Mouse (Mus musculus) heart, embryonic 11.5 days (tissue): Measurements from ENCODE around the gene Sh2d5. TPM values are rescaled to one million over a fixed set of nuclear protein-coding genes. Genes with fewer than 3 reads are reported as not detected.
A peak's percentile ranks its signal among the peaks of the same experiment; 100 is the strongest.

Source experiments
- ATAC-seq: fragments of 200-750 bp; cut with Nextera tagmentation; replicated peaks from 2 replicates; pipeline ENCODE4 v1.8.0; 2017; ENCODE audit warnings: moderate library complexity; ENCODE audit not compliant: insufficient number of reproducible peaks, low FRiP score, low TSS enrichment
- H3K27ac ChIP-seq: fragments of 300-500 bp; sonication (generic); 2 replicates; pipeline ENCODE4 v1.5.1; 2014; ENCODE audit warnings: mild to moderate bottlenecking, low read depth, low read length
- H3K27me3 ChIP-seq: fragments of 300-500 bp; sonication (generic); 2 replicates; pipeline ENCODE4 v1.6.1; 2014; ENCODE audit warnings: mild to moderate bottlenecking, low read length, mixed read lengths; ENCODE audit not compliant: control insufficient read depth, insufficient read depth
- H3K36me3 ChIP-seq: fragments of 300-500 bp; sonication (generic); 2 replicates; pipeline ENCODE4 v1.6.1; 2014; ENCODE audit warnings: mild to moderate bottlenecking, low read length, moderate library complexity, mixed read lengths; ENCODE audit not compliant: control insufficient read depth, insufficient read depth
- H3K4me1 ChIP-seq: fragments of 300-500 bp; sonication (generic); 2 replicates; pipeline ENCODE4 v1.6.1; 2014; ENCODE audit warnings: low read length; ENCODE audit not compliant: control insufficient read depth, insufficient read depth
- H3K4me2 ChIP-seq: fragments of 300-500 bp; sonication (generic); 2 replicates; pipeline ENCODE4 v1.6.1; 2014; ENCODE audit warnings: mild to moderate bottlenecking, moderate library complexity
- H3K4me3 ChIP-seq: fragments of 300-500 bp; sonication (generic); 2 replicates; pipeline ENCODE4 v1.5.1; 2014; ENCODE audit warnings: low read depth, low read length
- H3K9ac ChIP-seq: fragments of 300-500 bp; sonication (generic); 2 replicates; pipeline ENCODE4 v1.6.1; 2014; ENCODE audit warnings: mild to moderate bottlenecking, low read depth, low read length, moderate library complexity
- H3K9me3 ChIP-seq: fragments of 300-500 bp; sonication (generic); replicated peaks from 2 replicates; pipeline ENCODE4 v1.6.1; 2016; ENCODE audit warnings: low read length; ENCODE audit not compliant: control insufficient read depth
- WGBS: fragments of 180-500 bp; shearing (Covaris S2); extraction: QIAGEN DNeasy Blood & Tissue Kit; methylation state at CpG from one replicate; pipeline ENCODE4 v1.1.7; 2014; ENCODE audit not compliant: insufficient replicate concordance; 5-methylcytosine and 5-hydroxymethylcytosine counted together
- polyA plus RNA-seq: library from polyadenylated mRNA; unstranded; fragments of >200 nt; fragmentation: Nextera tagmentation; extraction: Ambion mirVana; gene quantifications from 2 replicates; pipeline ENCODE4 v1.2.1, GENCODE M21; 2014

Sh2d5 gene
- polyA plus RNA-seq, 1 experiment from 2014 or later: 0.31 TPM

DNA sequence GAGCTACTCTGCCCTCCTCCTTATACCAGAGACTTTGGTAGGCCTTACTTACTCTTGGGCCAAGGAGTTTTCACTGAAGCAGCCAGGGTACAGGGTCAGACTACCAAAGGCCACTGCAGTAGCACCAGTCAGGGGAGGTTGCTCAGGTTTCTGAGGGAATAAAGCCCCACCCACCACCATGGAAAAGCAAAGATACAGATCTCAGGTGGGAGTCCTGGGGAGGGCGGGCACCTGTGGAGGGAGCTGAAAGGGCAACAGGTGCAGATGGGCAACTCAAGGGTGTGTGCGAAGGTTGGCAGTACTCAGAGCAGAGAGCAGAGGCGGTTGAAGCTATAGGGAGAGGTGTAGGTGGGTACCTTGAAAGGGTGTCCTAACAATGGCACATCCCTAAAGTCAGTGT, 52.8 kb downstream of the Sh2d5 start:
- Histone ChIP-seq H3K9me3 (no peaks in the 10 kb centered on the region), H3K27me3 (no peaks in the 10 kb centered on the region), H3K4me3 (no peak overlapping the region), H3K4me1 (peaks cover 16% of the 10 kb centered on the region), H3K4me2 (no peak overlapping the region; the same call in 1 of the 2 replicates), H3K27ac (no peak overlapping the region), H3K36me3 (no peaks in the 10 kb centered on the region), H3K9ac (no peak overlapping the region)
- ATAC-seq: no peak
- WGBS: 96% methylated on average over 3 of the region's 3 CpGs

- peak overlapping the region; percentile 74 for H3K4me2 ChIP-seq
- H3K4me3 ChIP-seq: peak overlapping the region; percentile 77
- ATAC-seq: no peak
- H3K27me3 ChIP-seq: no peaks in the 10 kb centered on the region
- H3K27ac ChIP-seq: peak overlapping the region; percentile 62; the same call in 1 of the 2 replicates
- WGBS: 17% methylated on average over 18 of the region's 18 CpGs
- H3K9ac ChIP-seq: peak overlapping the region; percentile 78
- no peaks in the 10 kb centered on the region for H3K9me3 ChIP-seq
- H3K36me3 ChIP-seq: 0 out of 2 replicates have a peak, but pooled peaks cover 5% of the 10 kb centered on the region
- H3K4me1 ChIP-seq: peaks cover 16% of the 10 kb centered on the region
Measured at GRCm38 (mm10) chr4:138303742-138304141, 53.5 kb downstream of the Sh2d5 start.

- Histone ChIP-seq H3K9me3 (no peaks in the 10 kb centered on the region), H3K36me3 (peaks cover 11% of the 10 kb centered on the region; the same call in 1 of the 2 replicates), H3K9ac (peak within 1 kb of the TSS; percentile 97), H3K27ac (peak within 1 kb of the TSS; percentile 62; the same call in 1 of the 2 replicates), H3K4me3 (peak within 1 kb of the TSS; percentile 77), H3K4me1 (peaks cover 16% of the 10 kb centered on the region), H3K27me3 (no peaks in the 10 kb centered on the region), H3K4me2 (peak within 1 kb of the TSS; percentile 90)
- ATAC-seq: peak; percentile 97
- WGBS: under 1% methylated on average over 62 of the region's 64 CpGs
Measured at GRCm38 (mm10) chr4:138304340-138305104, 54.3 kb downstream of the Sh2d5 start, which contains the start of gene Ddost. TSS of gene Ddost (plus strand) at chr4:138304730.

DNA sequence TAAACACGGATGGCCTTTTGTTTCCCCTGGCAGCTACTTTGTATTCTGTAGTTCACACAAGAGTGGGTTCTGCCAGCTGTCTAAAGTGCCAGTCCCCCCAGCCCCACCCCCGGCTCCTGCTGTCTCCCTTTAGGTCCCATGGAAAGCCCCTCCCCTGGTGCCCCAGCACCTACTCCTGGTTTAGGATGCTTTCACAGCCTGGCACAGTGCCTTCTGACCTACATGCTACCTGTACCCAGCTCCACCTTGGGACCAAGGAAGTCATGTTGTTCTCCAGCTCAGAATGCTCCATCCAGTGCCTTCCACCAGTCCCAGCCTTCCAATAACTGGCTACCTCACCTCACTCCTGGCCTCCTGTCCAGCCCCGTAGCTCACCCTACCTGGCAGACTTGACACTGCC, 56.8 kb downstream of the Sh2d5 start:
- Histone ChIP-seq H3K4me2 (no peak overlapping the region), H3K27me3 (no peaks in the 10 kb centered on the region), H3K36me3 (peaks cover 22% of the 10 kb centered on the region), H3K4me3 (no peak overlapping the region), H3K9ac (no peak overlapping the region), H3K4me1 (peaks cover 16% of the 10 kb centered on the region), H3K9me3 (no peaks in the 10 kb centered on the region), H3K27ac (no peak overlapping the region)
- no peak for ATAC-seq
- 88% methylated on average over 3 of the region's 3 CpGs for WGBS

- no peak overlapping the region for H3K27ac ChIP-seq
- peaks cover 16% of the 10 kb centered on the region for H3K4me1 ChIP-seq
- ATAC-seq: no peak
- no peak overlapping the region for H3K4me2 ChIP-seq
- H3K36me3 ChIP-seq: peaks cover 28% of the 10 kb centered on the region
- no peak overlapping the region for H3K4me3 ChIP-seq
- H3K27me3 ChIP-seq: no peaks in the 10 kb centered on the region
- 86% methylated on average over 12 of the region's 12 CpGs for WGBS
- H3K9me3 ChIP-seq: no peaks in the 10 kb centered on the region
- H3K9ac ChIP-seq: no peak overlapping the region
Measured at GRCm38 (mm10) chr4:138307739-138308138, 57.5 kb downstream of the Sh2d5 start.

GRCm38 (mm10) chr4:138310311-138310910, 60.2 kb downstream of the Sh2d5 start:
- ATAC-seq: no peak

More at GRCm38 (mm10) chr4:138310311-138310910, 60.2 kb downstream of the Sh2d5 start:
- Histone ChIP-seq H3K4me1 (peaks cover 6% of the 10 kb centered on the region), H3K27ac (no peak overlapping the region), H3K9me3 (no peaks in the 10 kb centered on the region), H3K4me3 (no peak overlapping the region), H3K9ac (no peak overlapping the region), H3K4me2 (no peak overlapping the region), H3K27me3 (no peaks in the 10 kb centered on the region), H3K36me3 (peaks cover 41% of the 10 kb centered on the region)
- WGBS: 91% methylated on average over 19 of the region's 19 CpGs

Other genes starting within 250 kb of the Sh2d5 start
- gene Hp1bp3, start 34.1 kb upstream of the Sh2d5 start, polyA plus RNA-seq: 105 and 107 TPM in 2 replicates
- 0.44 and 0.61 TPM in 2 replicates for gene Kif17, start within 50 bp of the Sh2d5 start, polyA plus RNA-seq
- gene Ddost, start 54.3 kb downstream of the Sh2d5 start, polyA plus RNA-seq: 269 and 310 TPM in 2 replicates
- 22.9 and 30.9 TPM in 2 replicates for gene Pink1, start 75.9 kb downstream of the Sh2d5 start, polyA plus RNA-seq
- 6.9 and 7.6 TPM in 2 replicates for gene Cda, start 117.6 kb downstream of the Sh2d5 start, polyA plus RNA-seq
- 0.07 TPM in 1 of 2 replicates, not detected in the other for gene Fam43b, start 146.1 kb downstream of the Sh2d5 start, polyA plus RNA-seq
- gene Mul1, start 184.3 kb downstream of the Sh2d5 start, polyA plus RNA-seq: 16.1 and 18.2 TPM in 2 replicates
- gene Camk2n1, start 203.9 kb downstream of the Sh2d5 start, polyA plus RNA-seq: 1.2 and 1.4 TPM in 2 replicates